Mouse (Mus musculus) splenic B cell, adult 2 months (primary cell): ENCODE measurements at regions not wholly inside any gene's neighbourhood (a gene's known extent, or its start where the extent isn't known, plus 50 kb on each side); places are given as distances from the start of the nearest gene placed in this dataset.
"Not testable (repeated sequence)": the region's sequence is repeated elsewhere in the genome, so short reads cannot be mapped to it uniquely, and the experiment has no call there.

ENCODE experiments used
- DNase-seq: peaks from one replicate; pipeline ENCODE4 v3.0.0-alpha.2; 2011; ENCODE audit warnings: low read depth, low spot score
- H3K27me3 ChIP-seq: 2 replicates; pipeline ENCODE4 v1.6.1; 2012; ENCODE audit warnings: mild to moderate bottlenecking, low read length, moderate library complexity, mixed read lengths; ENCODE audit not compliant: control insufficient read depth, poor library complexity, insufficient read depth, severe bottlenecking
- H3K36me3 ChIP-seq: 2 replicates; pipeline ENCODE4 v1.6.1; 2012; ENCODE audit warnings: mild to moderate bottlenecking, low read length, moderate library complexity, mixed read lengths; ENCODE audit not compliant: control insufficient read depth, poor library complexity, insufficient read depth, severe bottlenecking

- H3K27me3 ChIP-seq: no peaks in the 10 kb centered on the region
- no peaks in the 10 kb centered on the region for H3K36me3 ChIP-seq
- no peak for DNase-seq
These were observed 464.8 kb downstream of the Gja1 start for GRCm38 (mm10) chr10:56841973-56842372.

- no peak for DNase-seq
- Histone ChIP-seq H3K36me3 (no peaks in the 10 kb centered on the region), H3K27me3 (no peaks in the 10 kb centered on the region)
These were observed 475.4 kb downstream of the Gja1 start for GRCm38 (mm10) chr10:56852484-56852883.

- no peak for DNase-seq
- no peaks in the 10 kb centered on the region for H3K27me3 ChIP-seq
- no peaks in the 10 kb centered on the region for H3K36me3 ChIP-seq
These were observed 479.1 kb downstream of the Gja1 start for GRCm38 (mm10) chr10:56856186-56856585.

GRCm38 (mm10) chr10:56879744-56880143 lies 502.6 kb downstream of the Gja1 start:
- no peaks in the 10 kb centered on the region for H3K27me3 ChIP-seq
- no peaks in the 10 kb centered on the region for H3K36me3 ChIP-seq
- DNase-seq: no peak

- Histone ChIP-seq H3K27me3 (no peaks in the 10 kb centered on the region), H3K36me3 (no peaks in the 10 kb centered on the region)
- no peak for DNase-seq
These were observed 503.0 kb downstream of the Gja1 start for GRCm38 (mm10) chr10:56880154-56880591.

GRCm38 (mm10) chr10:56884456-56885410 lies 507.6 kb downstream of the Gja1 start:
- H3K27me3 ChIP-seq: no peaks in the 10 kb centered on the region
- H3K36me3 ChIP-seq: no peaks in the 10 kb centered on the region
- DNase-seq: no peak

GRCm38 (mm10) chr10:56891530-56891929 lies 514.4 kb downstream of the Gja1 start:
- H3K27me3 ChIP-seq, H3K36me3 ChIP-seq, DNase-seq: not testable (repeated sequence)

GRCm38 (mm10) chr10:56892666-56893209 lies 515.6 kb downstream of the Gja1 start:
- no peak for DNase-seq
- Histone ChIP-seq H3K36me3 (no peaks in the 10 kb centered on the region), H3K27me3 (no peaks in the 10 kb centered on the region)

GRCm38 (mm10) chr10:56893210-56893705 lies 516.1 kb downstream of the Gja1 start:
- no peak for DNase-seq
- Histone ChIP-seq H3K36me3 (no peaks in the 10 kb centered on the region), H3K27me3 (no peaks in the 10 kb centered on the region)

- no peak for DNase-seq
- H3K36me3 ChIP-seq: no peaks in the 10 kb centered on the region
- no peaks in the 10 kb centered on the region for H3K27me3 ChIP-seq
These were observed 522.6 kb downstream of the Gja1 start for GRCm38 (mm10) chr10:56899640-56900274.

GRCm38 (mm10) chr10:56900914-56901313 lies 523.8 kb downstream of the Gja1 start:
- H3K36me3 ChIP-seq: no peaks in the 10 kb centered on the region
- DNase-seq: no peak
- H3K27me3 ChIP-seq: no peaks in the 10 kb centered on the region

GRCm38 (mm10) chr10:56912711-56913110 lies 535.6 kb downstream of the Gja1 start:
- no peaks in the 10 kb centered on the region for H3K27me3 ChIP-seq
- DNase-seq: no peak
- H3K36me3 ChIP-seq: no peaks in the 10 kb centered on the region

- no peaks in the 10 kb centered on the region for H3K27me3 ChIP-seq
- DNase-seq: no peak
- H3K36me3 ChIP-seq: no peaks in the 10 kb centered on the region
These were observed 537.0 kb downstream of the Gja1 start for GRCm38 (mm10) chr10:56914103-56914502.

GRCm38 (mm10) chr10:56918412-56918811 lies 541.3 kb downstream of the Gja1 start:
- H3K36me3 ChIP-seq: no peaks in the 10 kb centered on the region
- H3K27me3 ChIP-seq: no peaks in the 10 kb centered on the region
- DNase-seq: no peak
